Mouse (Mus musculus) thymus, postnatal 14 days (tissue): Measurements from ENCODE around the gene Paxip1.

ENCODE experiments used
- DNase-seq: peaks from one replicate; pipeline ENCODE4 v3.0.0; 2021

Gene Paxip1

DNA sequence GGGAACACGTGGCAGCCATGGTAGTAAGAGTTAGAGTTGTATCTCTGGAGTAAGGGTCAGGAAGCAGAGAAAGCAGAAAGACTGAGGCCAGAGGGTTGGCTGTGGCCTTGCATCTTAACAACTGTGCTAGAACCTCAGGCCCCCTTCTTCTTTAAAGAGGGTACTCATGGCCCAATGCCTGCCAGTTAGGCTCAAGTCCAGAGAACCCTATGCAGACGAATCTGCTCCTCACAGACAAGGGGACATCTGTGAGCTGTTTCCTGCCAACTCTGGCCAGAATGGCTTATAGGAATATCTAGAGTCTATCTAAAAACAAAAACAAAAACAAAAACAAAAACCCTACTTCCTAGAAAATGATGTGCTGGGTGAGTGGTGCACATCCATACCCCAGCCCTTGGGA lies 72.2 kb downstream of the Paxip1 start:
- DNase-seq: no peak

GRCm38 (mm10) chr5:27717301-27717700 lies 74.2 kb downstream of the Paxip1 start:
- DNase-seq: no peak

DNA sequence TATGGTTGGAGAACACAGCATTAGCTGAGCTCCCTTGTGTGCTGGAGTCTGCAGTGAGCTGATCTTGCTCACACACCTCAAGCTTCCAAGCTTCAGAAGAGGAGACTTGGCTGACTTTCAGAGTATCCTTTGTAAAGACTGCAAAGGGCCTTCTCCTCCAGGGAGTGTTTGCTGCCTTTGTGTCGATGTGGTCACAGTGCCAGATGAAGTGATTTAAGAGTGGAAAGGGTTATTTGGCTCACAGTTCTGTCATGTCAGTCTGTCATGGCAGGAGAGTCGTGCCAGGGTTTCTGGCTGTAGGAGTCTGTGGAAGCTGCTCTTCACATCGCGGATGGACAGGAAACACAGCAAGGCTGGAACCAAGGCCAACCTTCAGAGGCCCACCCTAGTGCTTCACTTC lies 75.5 kb downstream of the Paxip1 start:
- no peak for DNase-seq

GRCm38 (mm10) chr5:27714356-27714755 lies 77.1 kb downstream of the Paxip1 start:
- DNase-seq: no peak

GRCm38 (mm10) chr5:27711461-27712192 lies 79.9 kb downstream of the Paxip1 start:
- no peak for DNase-seq

GRCm38 (mm10) chr5:27708209-27708608 lies 83.3 kb downstream of the Paxip1 start:
- no peak for DNase-seq

DNA sequence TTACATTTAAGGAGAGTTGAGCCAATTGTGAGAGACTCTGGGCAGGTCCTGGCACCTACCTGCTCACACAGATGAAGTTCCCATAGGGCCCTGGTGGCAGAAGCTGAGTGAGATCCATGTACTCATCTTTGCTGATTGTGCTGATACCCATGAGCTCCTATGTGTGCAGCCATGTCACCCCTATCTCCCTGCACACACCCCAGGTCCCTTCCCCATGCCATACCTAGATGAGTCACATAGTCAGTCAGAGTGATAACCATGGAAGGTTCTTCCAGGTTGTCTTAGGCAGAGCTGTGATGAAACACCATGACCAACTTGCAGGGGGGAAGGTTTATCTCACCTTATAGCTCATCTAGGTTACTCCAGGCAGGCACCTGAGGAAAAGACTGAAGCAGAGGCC lies 84.2 kb downstream of the Paxip1 start:
- no peak for DNase-seq

DNA sequence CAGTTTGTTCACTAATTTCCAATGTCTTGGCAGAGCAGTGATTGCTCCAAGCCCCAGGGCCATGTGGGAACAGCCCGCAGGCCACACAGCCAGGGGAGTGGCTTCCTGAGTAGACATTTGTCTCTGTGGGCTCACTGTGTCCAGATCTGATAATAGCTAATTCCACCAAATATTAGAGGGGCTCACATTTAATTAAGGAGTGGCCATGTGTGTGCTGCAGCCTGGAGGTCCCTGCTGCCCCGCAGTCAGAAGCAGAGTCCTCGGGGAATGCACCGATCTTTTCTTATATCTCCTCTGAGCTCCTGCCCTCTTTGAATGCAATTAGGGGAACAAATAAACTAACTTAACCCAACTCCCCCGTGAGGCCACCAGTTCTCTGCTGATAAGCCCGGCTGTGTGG lies 84.9 kb downstream of the Paxip1 start:
- DNase-seq: no peak

GRCm38 (mm10) chr5:27705020-27705419 lies 86.5 kb downstream of the Paxip1 start:
- no peak for DNase-seq

DNA sequence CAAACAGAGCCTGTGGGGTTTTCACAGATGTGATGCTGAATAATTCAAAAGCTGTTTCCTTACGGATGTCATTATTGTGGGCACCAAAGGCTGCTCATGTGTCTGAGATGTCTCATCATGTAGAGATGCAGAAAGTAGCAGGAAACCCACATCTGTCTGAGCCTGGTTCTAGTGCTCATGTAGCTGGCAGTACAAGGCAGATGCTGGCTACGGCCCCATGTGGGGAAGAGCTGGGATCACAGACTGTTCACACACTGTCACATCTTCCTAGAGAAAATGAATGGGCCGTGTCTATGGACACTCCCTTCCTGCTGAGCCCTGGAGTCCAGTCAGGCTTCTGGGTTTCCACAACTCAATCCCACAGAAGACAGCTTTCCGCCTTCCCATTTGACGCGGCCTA lies 89.0 kb downstream of the Paxip1 start:
- no peak for DNase-seq
